In the genomic region with DNA sequence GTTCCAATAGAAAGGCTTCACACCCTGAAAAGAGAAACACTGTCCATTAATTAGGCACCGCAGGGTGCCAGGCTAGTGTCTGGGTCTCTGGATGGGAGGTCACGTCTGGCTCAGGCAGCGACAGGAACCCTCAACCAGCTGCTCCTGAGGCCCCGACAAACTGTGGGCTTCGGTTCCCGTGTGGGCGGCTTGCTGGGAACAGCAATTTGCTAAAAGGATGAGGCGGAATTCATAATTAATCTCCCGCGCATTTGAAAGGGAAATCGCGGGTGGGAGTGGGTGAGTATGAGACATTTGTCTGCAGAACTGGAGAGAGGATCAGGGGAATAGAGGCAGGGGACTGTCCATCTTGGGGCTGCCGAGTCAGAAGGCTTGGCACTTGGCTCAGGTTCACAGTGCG, we compare ENCODE assay signal across 20 mouse cellular contexts. TPM values are rescaled to one million over a fixed set of nuclear protein-coding genes. Genes with fewer than 3 reads are reported as not detected.
DNase-seq lines count a peak whose midpoint lies in the region; ATAC-seq and TF ChIP-seq lines count a peak whose summit lies in the region.
"Had no signal": no experiment of that assay in that cellular context is flagged by ENCODE, and none has a peak within 500 bp of the region (broad histone marks: within the 10 kb centered on the region; RNA-seq: fewer than 3 reads in every experiment).

No protein-coding gene starts in this region.

- H3K9me3 ChIP-seq in embryonic facial prominence, embryonic 13.5 days: no peaks in the 10 kb centered on the region
- H3K9me3 ChIP-seq in embryonic facial prominence, embryonic 10.5 days: no peaks in the 10 kb centered on the region
- no peaks in the 10 kb centered on the region for H3K9me3 ChIP-seq in limb, embryonic 13.5 days
- H3K9me3 ChIP-seq in limb, embryonic 10.5 days (replicated peaks): no peaks in the 10 kb centered on the region
- H3K9me3 ChIP-seq: embryonic facial prominence, embryonic 12.5 days; heart, embryonic 15.5 days; limb, embryonic 15.5 days; liver, embryonic 15.5 days had no signal

- no peak overlapping the region for H3K4me3 ChIP-seq in embryonic facial prominence, embryonic 13.5 days
- H3K4me3 ChIP-seq in embryonic facial prominence, embryonic 10.5 days: no peak overlapping the region
- H3K4me3 ChIP-seq in limb, embryonic 13.5 days: no peak overlapping the region
- no peak overlapping the region for H3K4me3 ChIP-seq in limb, embryonic 10.5 days
- H3K4me3 ChIP-seq in cortical plate, adult 2 months (ENCODE audit: insufficient read depth, low read length): no peak overlapping the region
- H3K4me3 ChIP-seq: embryonic facial prominence, embryonic 12.5 days; heart, embryonic 15.5 days; limb, embryonic 15.5 days; liver, embryonic 15.5 days had no signal

- peaks cover 11% of the 10 kb centered on the region for H3K4me1 ChIP-seq in embryonic facial prominence, embryonic 13.5 days
- peaks cover 33% of the 10 kb centered on the region for H3K4me1 ChIP-seq in embryonic facial prominence, embryonic 10.5 days
- H3K4me1 ChIP-seq in limb, embryonic 13.5 days: peaks cover 15% of the 10 kb centered on the region
- peaks cover 23% of the 10 kb centered on the region for H3K4me1 ChIP-seq in limb, embryonic 10.5 days
- H3K4me1 ChIP-seq in cortical plate, adult 2 months (ENCODE audit: control insufficient read depth, insufficient read depth, low read length): peaks cover 15% of the 10 kb centered on the region

- peak overlapping the region; percentile 40; the same call in 1 of the 2 replicates for H3K9ac ChIP-seq in embryonic facial prominence, embryonic 13.5 days
- H3K9ac ChIP-seq in limb, embryonic 13.5 days: peak overlapping the region; percentile 43
- H3K9ac ChIP-seq: embryonic facial prominence, embryonic 12.5 days; heart, embryonic 15.5 days; limb, embryonic 15.5 days; liver, embryonic 15.5 days had no signal

- peaks cover 45% of the 10 kb centered on the region for H3K27me3 ChIP-seq in embryonic facial prominence, embryonic 13.5 days
- H3K27me3 ChIP-seq in embryonic facial prominence, embryonic 10.5 days (replicated peaks; ENCODE audit: low read depth, poor library complexity, severe bottlenecking): peaks cover 51% of the 10 kb centered on the region
- peaks cover 45% of the 10 kb centered on the region for H3K27me3 ChIP-seq in limb, embryonic 13.5 days
- H3K27me3 ChIP-seq in limb, embryonic 10.5 days (ENCODE audit: low read depth, poor library complexity, severe bottlenecking): peaks cover 55% of the 10 kb centered on the region

- no peak for TF ChIP-seq POLR2A in cortical plate, adult 2 months (IDR thresholded peaks at IDR 0.05; ENCODE audit: extremely low read depth, insufficient read depth, low read length)

- no peak for ATAC-seq in embryonic facial prominence, embryonic 13.5 days (ENCODE audit: insufficient number of reproducible peaks, insufficient read depth, low FRiP score, low TSS enrichment, low read depth)
- no peak for ATAC-seq in limb, embryonic 13.5 days (ENCODE audit: low FRiP score, low read depth)

- WGBS in embryonic facial prominence, embryonic 13.5 days: 46% methylated on average over 14 of the region's 14 CpGs
- WGBS in embryonic facial prominence, embryonic 10.5 days: 44% methylated on average over 14 of the region's 14 CpGs
- 45% methylated on average over 14 of the region's 14 CpGs for WGBS in limb, embryonic 13.5 days
- 49% methylated on average over 14 of the region's 14 CpGs for WGBS in limb, embryonic 10.5 days

- no peak for TF ChIP-seq CTCF in cortical plate, adult 2 months (IDR thresholded peaks at IDR 0.05; ENCODE audit: extremely low read depth, insufficient read depth, low read length)

- no peak for DNase-seq in embryonic facial prominence, embryonic 10.5 days (ENCODE audit: low spot score)
- no peak for DNase-seq in limb, embryonic 10.5 days (ENCODE audit: low spot score)
- peak; percentile 35 for DNase-seq in retina, postnatal 1 day
- DNase-seq in retina, embryonic 14.5 days (ENCODE audit: low spot score): no peak
- DNase-seq: cerebellum, adult 8-10 months; gastrocnemius, postnatal 14 days; kidney, adult 11 months; layer of hippocampus, postnatal 36 days; spleen, adult 18-20 months; thymus, postnatal 25 days had no signal

- no peaks in the 10 kb centered on the region for H3K36me3 ChIP-seq in embryonic facial prominence, embryonic 13.5 days
- H3K36me3 ChIP-seq in embryonic facial prominence, embryonic 10.5 days (replicated peaks): no peaks in the 10 kb centered on the region
- H3K36me3 ChIP-seq in limb, embryonic 13.5 days: no peaks in the 10 kb centered on the region
- H3K36me3 ChIP-seq in limb, embryonic 10.5 days: no peaks in the 10 kb centered on the region
- H3K36me3 ChIP-seq: embryonic facial prominence, embryonic 12.5 days; heart, embryonic 15.5 days; limb, embryonic 15.5 days; liver, embryonic 15.5 days had no signal

- H3K27ac ChIP-seq in embryonic facial prominence, embryonic 13.5 days: no peak overlapping the region
- no peak overlapping the region for H3K27ac ChIP-seq in embryonic facial prominence, embryonic 10.5 days (replicated peaks)
- no peak overlapping the region for H3K27ac ChIP-seq in limb, embryonic 13.5 days
- no peak overlapping the region for H3K27ac ChIP-seq in limb, embryonic 10.5 days
- H3K27ac ChIP-seq in cortical plate, adult 2 months (ENCODE audit: insufficient read depth, low read length): 0 out of 2 replicates have a peak overlapping the region, but pooled peaks have one; percentile 15
- H3K27ac ChIP-seq: embryonic facial prominence, embryonic 12.5 days; heart, embryonic 15.5 days; kidney, postnatal 0 days; limb, embryonic 15.5 days; liver, embryonic 15.5 days had no signal

- H3K4me2 ChIP-seq in embryonic facial prominence, embryonic 13.5 days: no peak overlapping the region
- H3K4me2 ChIP-seq in limb, embryonic 13.5 days (replicated peaks): no peak overlapping the region
- H3K4me2 ChIP-seq: embryonic facial prominence, embryonic 12.5 days; heart, embryonic 15.5 days; limb, embryonic 15.5 days had no signal

RNA-seq across cellular contexts. Expression of a gene that starts 16.7 kb away (rescaled TPM):
- 11.3 and 13.1 TPM in 2 replicates for polyA plus RNA-seq in embryonic facial prominence, embryonic 13.5 days (2015; fragmentation: Nextera tagmentation; extraction: Ambion mirVana)
- polyA plus RNA-seq in embryonic facial prominence, embryonic 10.5 days (2016; fragmentation: Nextera tagmentation; extraction: Ambion mirVana): 6.5 and 6.7 TPM in 2 replicates
- polyA plus RNA-seq in limb, embryonic 13.5 days (2015; fragmentation: Nextera tagmentation; extraction: Ambion mirVana): 7.4 and 9.0 TPM in 2 replicates
- polyA plus RNA-seq in limb, embryonic 10.5 days (2016; fragmentation: Nextera tagmentation; extraction: Ambion mirVana): 4.3 and 4.5 TPM in 2 replicates
- 77.9 and 152 TPM in 2 replicates for polyA plus RNA-seq in cortical plate, adult 2 months (2012; rRNA removed)

RNA-seq across cellular contexts. Expression of a gene that starts 27.4 kb away (rescaled TPM):
- polyA plus RNA-seq in embryonic facial prominence, embryonic 13.5 days (2015; fragmentation: Nextera tagmentation; extraction: Ambion mirVana): 0.80 and 1.0 TPM in 2 replicates
- polyA plus RNA-seq in embryonic facial prominence, embryonic 10.5 days (2016; fragmentation: Nextera tagmentation; extraction: Ambion mirVana): 1.4 and 1.9 TPM in 2 replicates
- 0.15 and 0.33 TPM in 2 replicates for polyA plus RNA-seq in limb, embryonic 13.5 days (2015; fragmentation: Nextera tagmentation; extraction: Ambion mirVana)
- polyA plus RNA-seq in limb, embryonic 10.5 days (2016; fragmentation: Nextera tagmentation; extraction: Ambion mirVana): 0.11 and 0.18 TPM in 2 replicates
- 83.8 and 85.3 TPM in 2 replicates for polyA plus RNA-seq in cortical plate, adult 2 months (2012; rRNA removed)
- polyA plus RNA-seq: CD4-positive, CD25-positive, alpha-beta regulatory T cell, adult 4 months; heart, embryonic 15.5 days; lung, postnatal 0 days had no signal

RNA-seq across cellular contexts. Expression of a gene that starts 39.2 kb away (rescaled TPM):
- polyA plus RNA-seq in embryonic facial prominence, embryonic 13.5 days (2015; fragmentation: Nextera tagmentation; extraction: Ambion mirVana): 22.6 and 22.7 TPM in 2 replicates
- 14.0 and 16.9 TPM in 2 replicates for polyA plus RNA-seq in embryonic facial prominence, embryonic 10.5 days (2016; fragmentation: Nextera tagmentation; extraction: Ambion mirVana)
- 19.2 and 20.0 TPM in 2 replicates for polyA plus RNA-seq in limb, embryonic 13.5 days (2015; fragmentation: Nextera tagmentation; extraction: Ambion mirVana)
- 10.9 and 14.7 TPM in 2 replicates for polyA plus RNA-seq in limb, embryonic 10.5 days (2016; fragmentation: Nextera tagmentation; extraction: Ambion mirVana)
- 72.8 and 73.0 TPM in 2 replicates for polyA plus RNA-seq in cortical plate, adult 2 months (2012; rRNA removed)

Comparison
In these comparisons a context has a peak if more than half of its experiments do, and no peak if none do; other contexts are left out.
1. RNA of a gene that starts 27.4 kb away (polyA plus RNA-seq): 83.8 to 85.3 TPM in cortical plate, adult 2 months; 1.4 to 1.9 TPM in embryonic facial prominence, embryonic 10.5 days, 0.80 to 1.0 TPM in embryonic facial prominence, embryonic 13.5 days, 0.11 to 0.18 TPM in limb, embryonic 10.5 days and 0.15 to 0.33 TPM in limb, embryonic 13.5 days; every median in the first group is over 10 times any median in the second.